Mouse (Mus musculus): ENCODE data around the gene Stxbp4. TPM values are rescaled to one million over a fixed set of nuclear protein-coding genes. Genes with fewer than 3 reads are reported as not detected.

The Stxbp4 gene
- polyA plus RNA-seq, 1 experiment from 2014 or later, result 10.9 TPM

DNA sequence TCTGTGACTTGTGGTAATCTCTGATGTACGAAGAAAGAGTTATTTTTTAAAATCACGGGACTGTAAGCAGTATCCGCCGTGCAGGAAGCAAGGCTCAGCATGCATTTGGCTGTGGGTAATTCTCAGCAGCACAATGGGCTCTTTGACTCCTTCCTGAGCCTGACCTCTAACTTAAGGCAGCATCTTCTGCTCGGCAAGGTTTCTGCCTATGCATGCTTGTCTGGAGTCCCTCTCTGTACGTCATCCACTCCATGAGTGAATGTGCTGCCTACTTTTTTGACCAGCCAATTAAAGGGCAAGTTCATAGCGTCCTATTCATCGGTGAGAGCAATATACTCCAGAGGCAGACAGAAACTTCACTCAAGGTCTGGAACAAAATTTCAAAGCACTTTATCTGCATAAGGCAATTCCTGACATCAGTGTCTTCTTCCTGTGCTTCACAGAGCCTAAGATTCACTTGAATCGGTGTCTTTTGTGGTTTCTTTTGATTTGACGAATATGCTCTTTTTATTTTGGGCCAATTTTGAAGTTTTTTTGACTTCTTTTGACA is 173.8 kb downstream of the Stxbp4 start:
- no peaks in the 10 kb centered on the region for H3K36me3 ChIP-seq (ENCODE audit: insufficient read depth, low read length)
- no peaks in the 10 kb centered on the region for H3K9me3 ChIP-seq (replicated peaks; ENCODE audit: low read length)
- no peak overlapping the region for H3K4me2 ChIP-seq (ENCODE audit: low read length)
- ATAC-seq (replicated peaks; ENCODE audit: low FRiP score, low read depth) (no peak), DNase-seq (ENCODE audit: low spot score) (no peak)
- H3K27ac ChIP-seq, result no peak overlapping the region
- no peak overlapping the region for H3K4me3 ChIP-seq (replicated peaks; ENCODE audit: low read depth, low read length)
- H3K4me1 ChIP-seq (replicated peaks; ENCODE audit: insufficient read depth, low read length), result no peaks in the 10 kb centered on the region
- no peaks in the 10 kb centered on the region for H3K27me3 ChIP-seq (ENCODE audit: insufficient read depth, low read length)
- no peak for TF ChIP-seq CTCF (IDR thresholded peaks at IDR 0.05; ENCODE audit: low read depth)
- H3K9ac ChIP-seq (ENCODE audit: low read depth, low read length), result no peak overlapping the region
- WGBS, result 69% methylated on average over 10 of the region's 10 CpGs

- Histone ChIP-seq H3K36me3 (ENCODE audit: insufficient read depth, low read length) (no peaks in the 10 kb centered on the region), H3K4me3 (replicated peaks; ENCODE audit: low read depth, low read length) (no peak overlapping the region), H3K4me2 (ENCODE audit: low read length) (no peak overlapping the region), H3K9ac (ENCODE audit: low read depth, low read length) (no peak overlapping the region), H3K27ac (no peak overlapping the region), H3K4me1 (replicated peaks; ENCODE audit: insufficient read depth, low read length) (no peaks in the 10 kb centered on the region), H3K27me3 (ENCODE audit: insufficient read depth, low read length) (no peaks in the 10 kb centered on the region), H3K9me3 (replicated peaks; ENCODE audit: low read length) (no peaks in the 10 kb centered on the region)
- DNase-seq (ENCODE audit: low spot score), result no peak
- TF ChIP-seq CTCF (IDR thresholded peaks at IDR 0.05; ENCODE audit: low read depth), result no peak
- no peak for ATAC-seq (replicated peaks; ENCODE audit: low FRiP score, low read depth)
- WGBS, result 83% methylated on average over 3 of the region's 3 CpGs
Measured at GRCm38 (mm10) chr11:90460458-90460857, 177.4 kb downstream of the Stxbp4 start.

DNA sequence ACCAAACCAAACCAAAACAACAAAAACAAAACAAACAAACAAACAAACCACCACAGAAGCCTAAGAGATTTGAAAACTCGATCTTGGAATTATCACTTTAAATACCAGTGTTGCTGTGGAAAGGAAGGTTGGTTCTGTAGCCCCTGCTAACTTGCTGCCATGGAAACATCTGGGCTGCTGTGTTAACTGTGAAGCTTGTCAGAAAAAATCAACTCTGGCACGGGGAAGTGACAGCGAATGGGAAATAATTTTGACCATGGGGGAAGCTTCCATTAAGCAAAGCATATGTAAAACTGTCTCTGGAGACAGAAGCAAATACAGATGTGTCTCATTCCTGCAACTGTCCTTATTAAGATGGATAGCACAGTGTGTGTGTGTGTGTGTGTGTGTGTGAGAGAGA is 185.8 kb downstream of the Stxbp4 start:
- ATAC-seq (replicated peaks; ENCODE audit: low FRiP score, low read depth) (no peak), DNase-seq (ENCODE audit: low spot score) (no peak)
- H3K27me3 ChIP-seq (ENCODE audit: insufficient read depth, low read length), result no peaks in the 10 kb centered on the region
- H3K4me2 ChIP-seq (ENCODE audit: low read length), result no peak overlapping the region
- no peaks in the 10 kb centered on the region for H3K9me3 ChIP-seq (replicated peaks; ENCODE audit: low read length)
- no peaks in the 10 kb centered on the region for H3K36me3 ChIP-seq (ENCODE audit: insufficient read depth, low read length)
- H3K9ac ChIP-seq (ENCODE audit: low read depth, low read length), result no peak overlapping the region
- H3K4me1 ChIP-seq (replicated peaks; ENCODE audit: insufficient read depth, low read length), result no peaks in the 10 kb centered on the region
- H3K4me3 ChIP-seq (replicated peaks; ENCODE audit: low read depth, low read length), result no peak overlapping the region
- TF ChIP-seq CTCF (IDR thresholded peaks at IDR 0.05; ENCODE audit: low read depth), result no peak
- 70% methylated on average over 3 of the region's 3 CpGs for WGBS
- H3K27ac ChIP-seq, result no peak overlapping the region

DNA sequence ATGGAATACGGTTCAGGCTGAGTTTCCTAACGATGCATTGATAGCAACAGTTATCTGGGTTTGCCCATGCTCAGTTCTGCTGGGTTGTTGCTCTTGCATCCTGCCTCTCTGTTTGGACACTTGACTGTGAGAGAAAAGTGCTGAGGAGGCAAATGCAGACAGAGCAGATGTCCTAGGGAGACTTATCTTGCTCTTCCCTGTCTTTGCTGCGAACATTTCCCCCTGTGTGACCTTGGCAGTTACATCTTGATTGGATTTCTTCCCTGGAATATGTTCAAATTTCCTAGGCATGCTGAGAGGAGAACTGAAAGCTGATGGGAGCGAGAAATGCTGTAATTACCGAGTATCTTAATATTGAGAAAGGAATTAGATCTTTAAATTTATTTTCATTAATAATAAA is 186.4 kb downstream of the Stxbp4 start:
- Histone ChIP-seq H3K4me1 (replicated peaks; ENCODE audit: insufficient read depth, low read length) (no peaks in the 10 kb centered on the region), H3K9me3 (replicated peaks; ENCODE audit: low read length) (no peaks in the 10 kb centered on the region), H3K4me2 (ENCODE audit: low read length) (no peak overlapping the region), H3K4me3 (replicated peaks; ENCODE audit: low read depth, low read length) (no peak overlapping the region), H3K9ac (ENCODE audit: low read depth, low read length) (no peak overlapping the region), H3K27ac (no peak overlapping the region), H3K27me3 (ENCODE audit: insufficient read depth, low read length) (no peaks in the 10 kb centered on the region), H3K36me3 (ENCODE audit: insufficient read depth, low read length) (no peaks in the 10 kb centered on the region)
- ATAC-seq (replicated peaks; ENCODE audit: low FRiP score, low read depth) (no peak), DNase-seq (ENCODE audit: low spot score) (no peak)
- WGBS, result 74% methylated on average over 5 of the region's 5 CpGs
- TF ChIP-seq CTCF (IDR thresholded peaks at IDR 0.05; ENCODE audit: low read depth), result no peak

DNA sequence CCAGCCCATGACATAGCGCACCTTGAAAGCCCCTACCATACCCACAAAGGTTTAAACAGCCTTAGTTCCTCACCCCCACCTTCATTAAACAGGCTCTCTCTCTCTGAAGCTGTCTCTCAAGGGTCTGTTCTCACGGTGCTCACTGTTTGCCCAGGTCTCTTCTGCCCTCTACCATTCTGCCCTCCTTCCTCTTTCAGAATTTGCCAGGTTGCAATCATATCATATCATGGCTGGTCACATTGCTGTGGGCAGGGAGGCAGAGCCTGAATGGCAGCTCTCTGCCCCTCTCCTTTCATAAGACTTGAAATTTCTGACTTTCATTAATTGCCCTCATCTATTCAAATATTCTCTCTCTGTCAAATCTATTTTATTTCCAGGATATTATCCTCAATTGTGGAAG is 195.4 kb downstream of the Stxbp4 start:
- 75% methylated on average over 2 of the region's 2 CpGs for WGBS
- Histone ChIP-seq H3K9ac (ENCODE audit: low read depth, low read length) (no peak overlapping the region), H3K4me1 (replicated peaks; ENCODE audit: insufficient read depth, low read length) (no peaks in the 10 kb centered on the region), H3K9me3 (replicated peaks; ENCODE audit: low read length) (no peaks in the 10 kb centered on the region), H3K4me2 (ENCODE audit: low read length) (no peak overlapping the region), H3K36me3 (ENCODE audit: insufficient read depth, low read length) (no peaks in the 10 kb centered on the region), H3K4me3 (replicated peaks; ENCODE audit: low read depth, low read length) (no peak overlapping the region), H3K27ac (no peak overlapping the region), H3K27me3 (ENCODE audit: insufficient read depth, low read length) (no peaks in the 10 kb centered on the region)
- DNase-seq (ENCODE audit: low spot score) (no peak), ATAC-seq (replicated peaks; ENCODE audit: low FRiP score, low read depth) (no peak)
- no peak for TF ChIP-seq CTCF (IDR thresholded peaks at IDR 0.05; ENCODE audit: low read depth)

- ATAC-seq (replicated peaks; ENCODE audit: low FRiP score, low read depth), result no peak
- no peak for TF ChIP-seq CTCF (IDR thresholded peaks at IDR 0.05; ENCODE audit: low read depth)
- Histone ChIP-seq H3K36me3 (ENCODE audit: insufficient read depth, low read length) (no peaks in the 10 kb centered on the region), H3K9ac (ENCODE audit: low read depth, low read length) (no peak overlapping the region), H3K27me3 (ENCODE audit: insufficient read depth, low read length) (no peaks in the 10 kb centered on the region), H3K4me3 (replicated peaks; ENCODE audit: low read depth, low read length) (no peak overlapping the region), H3K27ac (no peak overlapping the region), H3K9me3 (replicated peaks; ENCODE audit: low read length) (no peaks in the 10 kb centered on the region), H3K4me2 (ENCODE audit: low read length) (no peak overlapping the region), H3K4me1 (replicated peaks; ENCODE audit: insufficient read depth, low read length) (no peaks in the 10 kb centered on the region)
- 78% methylated on average over 3 of the region's 3 CpGs for WGBS
- no peak for DNase-seq (ENCODE audit: low spot score)
Measured at GRCm38 (mm10) chr11:90440851-90441250, 197.0 kb downstream of the Stxbp4 start.

- no peak for ATAC-seq (replicated peaks; ENCODE audit: low FRiP score, low read depth)
- no peaks in the 10 kb centered on the region for H3K36me3 ChIP-seq (ENCODE audit: insufficient read depth, low read length)
- H3K9me3 ChIP-seq (replicated peaks; ENCODE audit: low read length), result no peaks in the 10 kb centered on the region
- no peak overlapping the region for H3K27ac ChIP-seq
- H3K9ac ChIP-seq (ENCODE audit: low read depth, low read length), result no peak overlapping the region
- no peak overlapping the region for H3K4me2 ChIP-seq (ENCODE audit: low read length)
- H3K4me1 ChIP-seq (replicated peaks; ENCODE audit: insufficient read depth, low read length), result no peaks in the 10 kb centered on the region
- no peak for TF ChIP-seq CTCF (IDR thresholded peaks at IDR 0.05; ENCODE audit: low read depth)
- DNase-seq (ENCODE audit: low spot score), result no peak
- H3K4me3 ChIP-seq (replicated peaks; ENCODE audit: low read depth, low read length), result no peak overlapping the region
- 71% methylated on average over 5 of the region's 5 CpGs for WGBS
- no peaks in the 10 kb centered on the region for H3K27me3 ChIP-seq (ENCODE audit: insufficient read depth, low read length)
Measured at GRCm38 (mm10) chr11:90438768-90439167, 199.1 kb downstream of the Stxbp4 start.

Other genes with a start within 250 kb of the Stxbp4 start
- 2.4 and 2.6 TPM in 2 replicates for gene Hlf, start 247.2 kb downstream of the Stxbp4 start, polyA plus RNA-seq (2015; fragmentation: Nextera tagmentation; extraction: Ambion mirVana)
- gene Cox11, start 89 bp upstream of the Stxbp4 start, polyA plus RNA-seq (2015; fragmentation: Nextera tagmentation; extraction: Ambion mirVana), result 33.4 and 38.1 TPM in 2 replicates
- 32.8 and 35.4 TPM in 2 replicates for gene Tom1l1, start 50.3 kb upstream of the Stxbp4 start, polyA plus RNA-seq (2015; fragmentation: Nextera tagmentation; extraction: Ambion mirVana)

All from kidney, postnatal 0 days (tissue).